Mouse (Mus musculus) testis, adult 2 months (tissue): ENCODE results near the gene Capn15.

Experiments
- CTCF ChIP-seq: fragments of 200-500 bp; IDR thresholded peaks from 2 replicates; pipeline ENCODE4 v1.5.1; 2012; ENCODE audit warnings: low read depth, mild to moderate bottlenecking, inconsistent platforms, low read length, moderate library complexity; ENCODE audit not compliant: control insufficient read depth, insufficient read depth, insufficient replicate concordance
- POLR2A ChIP-seq: fragments of 200-500 bp; IDR thresholded peaks from 2 replicates; pipeline ENCODE4 v1.6.1; 2012; ENCODE audit warnings: low read depth, mild to moderate bottlenecking, inconsistent platforms, low read length, moderate library complexity; ENCODE audit not compliant: control insufficient read depth

GRCm38 (mm10) chr17:25953161-25953560 is 32.4 kb downstream of the Capn15 start:
- TF ChIP-seq POLR2A: no peak
- TF ChIP-seq CTCF: no peak
